In the genomic region with DNA sequence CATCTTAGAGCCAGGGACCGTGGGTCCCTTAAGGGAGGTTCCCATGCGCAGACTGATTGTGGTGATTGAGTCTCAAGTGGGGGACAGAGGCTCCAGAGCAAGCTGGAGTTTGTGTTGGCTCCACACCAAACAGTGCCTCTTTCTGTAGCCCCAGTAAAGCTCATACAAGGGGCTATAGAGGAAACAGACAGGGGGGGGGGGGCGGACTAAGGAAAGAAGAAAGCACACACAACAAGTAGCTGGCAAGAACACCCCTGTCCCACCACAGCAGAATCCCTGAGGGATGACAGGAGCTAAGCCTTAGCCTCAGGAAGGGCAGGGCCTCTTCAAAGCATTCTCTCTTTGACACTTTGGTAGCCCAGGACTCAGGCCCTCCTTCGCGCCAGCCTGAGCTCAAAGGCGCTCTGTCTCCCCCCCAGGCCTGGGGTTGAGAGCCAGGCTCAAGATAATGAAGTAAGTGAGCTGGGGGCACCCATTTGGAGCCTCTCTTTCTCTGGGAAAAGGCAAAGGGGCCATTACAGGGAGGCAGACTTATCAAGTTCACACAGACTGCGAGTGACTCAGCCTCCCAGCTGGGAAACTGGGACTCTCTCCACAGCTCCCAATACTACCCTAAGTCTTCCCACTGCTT, we compare ENCODE assay signal across 9 mouse cellular contexts. TPM values are rescaled to one million over a fixed set of nuclear protein-coding genes. Genes with fewer than 3 reads are reported as not detected.
DNase-seq lines count a peak whose midpoint lies in the region; ATAC-seq and TF ChIP-seq lines count a peak whose summit lies in the region.
"Had no signal": no experiment of that assay in that cellular context is flagged by ENCODE, and none has a peak within 500 bp of the region (broad histone marks: within the 10 kb centered on the region; RNA-seq: fewer than 3 reads in every experiment).

No protein-coding gene starts in this region.

- no peaks in the 10 kb centered on the region for H3K9me3 ChIP-seq in forebrain, embryonic 10.5 days
- no peaks in the 10 kb centered on the region for H3K9me3 ChIP-seq in forebrain, embryonic 11.5 days (ENCODE audit: control insufficient read depth, low read length)
- no peaks in the 10 kb centered on the region for H3K9me3 ChIP-seq in megakaryocyte, embryonic 14.5 days
- no peaks in the 10 kb centered on the region for H3K9me3 ChIP-seq in heart, postnatal 0 days (replicated peaks; ENCODE audit: control insufficient read depth, low read length)
- H3K9me3 ChIP-seq in neural tube, embryonic 15.5 days (replicated peaks): no peaks in the 10 kb centered on the region

- no peak for ATAC-seq in forebrain, embryonic 11.5 days (replicated peaks; ENCODE audit: low FRiP score)
- no peak for ATAC-seq in megakaryocyte, adult 5-6 weeks (ENCODE audit: poor library complexity, severe bottlenecking)
- peak; percentile 29 for ATAC-seq in heart, postnatal 0 days (ENCODE audit: insufficient read depth, low read depth)
- ATAC-seq in neural tube, embryonic 15.5 days (ENCODE audit: low FRiP score): peak; percentile 85
- no peak for ATAC-seq in inflammation-experienced regulatory T-cells, adult 6 months

- H3K27me3 ChIP-seq in forebrain, embryonic 10.5 days (ENCODE audit: poor library complexity, severe bottlenecking): no peaks in the 10 kb centered on the region
- H3K27me3 ChIP-seq in forebrain, embryonic 11.5 days (ENCODE audit: control insufficient read depth, insufficient read depth, low read length): no peaks in the 10 kb centered on the region
- H3K27me3 ChIP-seq in megakaryocyte, embryonic 14.5 days (replicated peaks): peaks cover 3% of the 10 kb centered on the region
- H3K27me3 ChIP-seq in heart, postnatal 0 days (ENCODE audit: control insufficient read depth, insufficient read depth, low read length): no peaks in the 10 kb centered on the region
- H3K27me3 ChIP-seq in neural tube, embryonic 15.5 days (replicated peaks): no peaks in the 10 kb centered on the region

- 68% methylated on average over 7 of the region's 7 CpGs for WGBS in forebrain, embryonic 10.5 days
- WGBS in forebrain, embryonic 11.5 days: 62% methylated on average over 7 of the region's 7 CpGs
- WGBS in heart, postnatal 0 days: 39% methylated on average over 6 of the region's 7 CpGs
- WGBS in neural tube, embryonic 15.5 days: 66% methylated on average over 6 of the region's 7 CpGs

- no peak for DNase-seq in forebrain, embryonic 10.5 days (ENCODE audit: extremely low spot score, low spot score)
- DNase-seq in forebrain, embryonic 11.5 days (ENCODE audit: low spot score): no peak
- DNase-seq in heart, postnatal 0 days (ENCODE audit: low spot score): no peak
- no peak for DNase-seq in kidney, adult 18-20 months
- DNase-seq: cerebellum, postnatal 36 days had no signal

- peaks cover 24% of the 10 kb centered on the region for H3K4me1 ChIP-seq in forebrain, embryonic 10.5 days
- 0 out of 2 replicates have a peak, but pooled peaks cover 3% of the 10 kb centered on the region for H3K4me1 ChIP-seq in forebrain, embryonic 11.5 days (replicated peaks; ENCODE audit: control insufficient read depth, insufficient read depth, low read length)
- H3K4me1 ChIP-seq in megakaryocyte, embryonic 14.5 days: peaks cover 84% of the 10 kb centered on the region
- H3K4me1 ChIP-seq in heart, postnatal 0 days (ENCODE audit: control insufficient read depth, insufficient read depth): peaks cover 16% of the 10 kb centered on the region
- peaks cover 4% of the 10 kb centered on the region; the same call in 1 of the 2 replicates for H3K4me1 ChIP-seq in neural tube, embryonic 15.5 days

- H3K36me3 ChIP-seq in forebrain, embryonic 10.5 days (replicated peaks): no peaks in the 10 kb centered on the region
- no peaks in the 10 kb centered on the region for H3K36me3 ChIP-seq in forebrain, embryonic 11.5 days (ENCODE audit: control insufficient read depth, insufficient read depth, low read length)
- no peaks in the 10 kb centered on the region for H3K36me3 ChIP-seq in megakaryocyte, embryonic 14.5 days (replicated peaks; ENCODE audit: low read length)
- no peaks in the 10 kb centered on the region for H3K36me3 ChIP-seq in heart, postnatal 0 days (replicated peaks; ENCODE audit: control insufficient read depth, insufficient read depth, low read length)
- no peaks in the 10 kb centered on the region for H3K36me3 ChIP-seq in neural tube, embryonic 15.5 days

- no peak overlapping the region for H3K4me2 ChIP-seq in forebrain, embryonic 11.5 days (ENCODE audit: low read depth, low read length, severe bottlenecking)
- no peak overlapping the region for H3K4me2 ChIP-seq in heart, postnatal 0 days (ENCODE audit: low read depth, low read length)
- no peak overlapping the region for H3K4me2 ChIP-seq in neural tube, embryonic 15.5 days

- H3K4me3 ChIP-seq in forebrain, embryonic 10.5 days: no peak overlapping the region
- no peak overlapping the region for H3K4me3 ChIP-seq in forebrain, embryonic 11.5 days (ENCODE audit: low read depth, low read length)
- peak overlapping the region; percentile 29 for H3K4me3 ChIP-seq in megakaryocyte, embryonic 14.5 days (replicated peaks)
- no peak overlapping the region for H3K4me3 ChIP-seq in heart, postnatal 0 days (ENCODE audit: low read depth, low read length)
- H3K4me3 ChIP-seq in neural tube, embryonic 15.5 days (replicated peaks): no peak overlapping the region

- no peak for TF ChIP-seq EP300 in heart, postnatal 0 days (IDR thresholded peaks at IDR 0.05; ENCODE audit: low read depth)

- no peak for TF ChIP-seq CTCF in heart, postnatal 0 days (IDR thresholded peaks at IDR 0.05; ENCODE audit: low read depth)

- peak overlapping the region; percentile 64 for H3K27ac ChIP-seq in forebrain, embryonic 10.5 days
- no peak overlapping the region for H3K27ac ChIP-seq in forebrain, embryonic 11.5 days (ENCODE audit: low read depth, low read length)
- H3K27ac ChIP-seq in heart, postnatal 0 days (ENCODE audit: low read depth): peak overlapping the region; percentile 49; the same call in 1 of the 2 replicates
- H3K27ac ChIP-seq in neural tube, embryonic 15.5 days (replicated peaks): peak overlapping the region; percentile 60; the same call in 1 of the 2 replicates

- no peak overlapping the region for H3K9ac ChIP-seq in forebrain, embryonic 11.5 days (ENCODE audit: low read length)
- no peak overlapping the region for H3K9ac ChIP-seq in heart, postnatal 0 days (replicated peaks; ENCODE audit: low read depth, low read length)
- no peak overlapping the region for H3K9ac ChIP-seq in neural tube, embryonic 15.5 days (replicated peaks)

RNA-seq across cellular contexts. Expression of a gene that starts 9.2 kb away (rescaled TPM):
- 1.7 and 2.1 TPM in 2 replicates for polyA plus RNA-seq in forebrain, embryonic 10.5 days (2016; fragmentation: Nextera tagmentation; extraction: Ambion mirVana)
- 1.2 and 2.8 TPM in 2 replicates for polyA plus RNA-seq in forebrain, embryonic 11.5 days (2014; fragmentation: Nextera tagmentation; extraction: Ambion mirVana)
- polyA plus RNA-seq in megakaryocyte, embryonic 14.5 days (2012; ENCODE audit: insufficient read depth, low replicate concordance): 7.3 and 7.4 TPM in 2 replicates
- total RNA-seq in megakaryocyte, adult 5-6 weeks (2015): 0.31 and 0.68 TPM in 2 replicates
- 0.45 and 0.55 TPM in 2 replicates for total RNA-seq in megakaryocyte, adult 5-6 weeks (2017)
- 5.9 and 7.7 TPM in 2 replicates for total RNA-seq in heart, postnatal 0 days (2014; rRNA removed; ENCODE audit: low replicate concordance)
- 2.3 and 2.8 TPM in 2 replicates for polyA plus RNA-seq in heart, postnatal 0 days (2015; fragmentation: Nextera tagmentation; extraction: Ambion mirVana)
- 60.1 and 68.2 TPM in 2 replicates for polyA plus RNA-seq in neural tube, embryonic 15.5 days (2015; fragmentation: Nextera tagmentation; extraction: Ambion mirVana)
- under 1 TPM in 2 of 3 experiments, not detected in 1; 0.34 to 0.77 TPM for polyA plus RNA-seq in inflammation-experienced regulatory T-cells, adult 6 months (2017; shearing (Covaris generic))

RNA-seq across cellular contexts. Expression of a gene that starts 33.0 kb away (rescaled TPM):
- 5.5 and 5.6 TPM in 2 replicates for polyA plus RNA-seq in forebrain, embryonic 10.5 days (2016; fragmentation: Nextera tagmentation; extraction: Ambion mirVana)
- polyA plus RNA-seq in forebrain, embryonic 11.5 days (2014; fragmentation: Nextera tagmentation; extraction: Ambion mirVana): 2.8 and 3.0 TPM in 2 replicates
- polyA plus RNA-seq in megakaryocyte, embryonic 14.5 days (2012; ENCODE audit: insufficient read depth, low replicate concordance): 0.12 and 3.0 TPM in 2 replicates
- not detected in 2 replicates for total RNA-seq in megakaryocyte, adult 5-6 weeks (2015)
- not detected in 2 replicates for total RNA-seq in megakaryocyte, adult 5-6 weeks (2017)
- total RNA-seq in heart, postnatal 0 days (2014; rRNA removed; ENCODE audit: low replicate concordance): 56.9 and 74.5 TPM in 2 replicates
- 15.6 and 23.4 TPM in 2 replicates for polyA plus RNA-seq in heart, postnatal 0 days (2015; fragmentation: Nextera tagmentation; extraction: Ambion mirVana)
- 16.9 and 18.5 TPM in 2 replicates for polyA plus RNA-seq in neural tube, embryonic 15.5 days (2015; fragmentation: Nextera tagmentation; extraction: Ambion mirVana)
- not detected for polyA plus RNA-seq in inflammation-experienced regulatory T-cells, adult 6 months (2017; shearing (Covaris generic))

Comparison
In these comparisons a context has a peak if more than half of its experiments do, and no peak if none do; other contexts are left out.
1. ATAC-seq: peak in heart, postnatal 0 days (single experiment) and neural tube, embryonic 15.5 days (single experiment); none in forebrain, embryonic 11.5 days (single experiment), megakaryocyte, adult 5-6 weeks (single experiment) and inflammation-experienced regulatory T-cells, adult 6 months (single experiment).